Mouse (Mus musculus) leukemia stem cell, adult 10-12 weeks (primary cell): ENCODE results near the gene Ybx2. TPM values are rescaled to one million over a fixed set of nuclear protein-coding genes. Genes with fewer than 3 reads are reported as not detected.

Experiments used
- polyA plus RNA-seq: library from polyadenylated mRNA; stranded (reverse); fragments of >175 nt; gene quantifications from 2 replicates; pipeline ENCODE4 v1.2.3, GENCODE M21; 2012; ENCODE audit warnings: low replicate concordance

Gene Ybx2
- 0.99 TPM in 1 of 2 replicates, not detected in the other for polyA plus RNA-seq

DNA sequence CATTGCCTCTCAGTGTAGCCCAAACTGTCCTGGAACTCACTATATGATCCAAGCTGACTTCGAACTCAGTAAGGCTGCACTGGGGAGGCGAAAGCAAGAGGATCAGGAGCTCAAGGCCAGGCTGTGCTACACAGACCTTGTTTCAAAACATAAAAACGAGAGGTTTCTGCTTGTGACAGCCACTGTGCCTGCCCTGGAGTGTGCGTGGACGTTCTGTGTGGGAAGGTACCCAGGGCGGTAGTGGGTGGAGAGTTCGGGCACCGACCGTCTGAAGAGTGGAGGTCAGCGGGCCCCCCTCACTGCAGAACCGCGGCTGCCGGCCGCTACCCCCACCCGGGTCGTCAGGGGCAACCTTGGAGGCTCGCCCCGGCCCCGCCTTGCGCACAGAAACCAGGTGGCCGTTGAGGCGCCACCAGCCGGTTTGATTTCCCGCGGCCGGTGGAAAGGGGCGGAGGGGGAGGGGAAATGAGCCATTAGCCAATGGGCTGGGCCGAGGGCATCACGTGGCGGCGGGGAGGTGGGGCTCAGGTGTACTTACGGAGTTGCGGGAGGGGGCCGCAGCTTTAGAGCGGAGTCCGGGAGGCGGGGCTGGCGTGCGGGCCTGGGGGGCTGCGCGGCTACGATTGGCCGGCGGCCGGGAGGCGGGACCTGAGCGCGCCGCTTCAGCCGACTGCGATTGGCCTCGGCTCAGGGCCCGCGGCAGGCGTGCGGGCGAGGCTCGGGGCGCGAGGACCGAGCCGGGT, at the start of gene Ybx2:
Gene Ybx2, plus strand, starts transcription at position 660 of the 743 bp plus-strand sequence.

DNA sequence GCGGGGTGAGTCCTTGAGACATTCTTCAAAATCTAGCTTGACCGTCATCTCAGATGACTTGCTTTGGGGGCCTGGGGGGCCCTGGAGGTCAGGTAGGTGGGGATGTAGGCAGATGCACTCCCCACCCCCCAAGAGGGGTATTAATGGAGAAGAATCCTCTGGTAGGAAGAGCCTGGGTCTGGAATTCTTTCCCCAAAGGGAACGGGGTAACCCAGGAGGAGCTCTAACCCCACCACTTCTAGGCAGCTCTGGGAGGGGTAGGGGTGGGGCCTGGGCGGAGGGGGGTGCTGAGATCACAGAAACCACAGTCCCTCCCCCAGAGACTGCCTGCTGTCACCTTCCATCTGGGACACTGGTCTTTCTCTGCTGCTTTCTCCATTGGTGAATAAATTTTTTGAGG, 40.3 kb upstream of the Ybx2 start, which contains the start of gene Acap1:
Gene Acap1, minus strand, starts transcription at position 249 of the 400 bp plus-strand sequence.

DNA sequence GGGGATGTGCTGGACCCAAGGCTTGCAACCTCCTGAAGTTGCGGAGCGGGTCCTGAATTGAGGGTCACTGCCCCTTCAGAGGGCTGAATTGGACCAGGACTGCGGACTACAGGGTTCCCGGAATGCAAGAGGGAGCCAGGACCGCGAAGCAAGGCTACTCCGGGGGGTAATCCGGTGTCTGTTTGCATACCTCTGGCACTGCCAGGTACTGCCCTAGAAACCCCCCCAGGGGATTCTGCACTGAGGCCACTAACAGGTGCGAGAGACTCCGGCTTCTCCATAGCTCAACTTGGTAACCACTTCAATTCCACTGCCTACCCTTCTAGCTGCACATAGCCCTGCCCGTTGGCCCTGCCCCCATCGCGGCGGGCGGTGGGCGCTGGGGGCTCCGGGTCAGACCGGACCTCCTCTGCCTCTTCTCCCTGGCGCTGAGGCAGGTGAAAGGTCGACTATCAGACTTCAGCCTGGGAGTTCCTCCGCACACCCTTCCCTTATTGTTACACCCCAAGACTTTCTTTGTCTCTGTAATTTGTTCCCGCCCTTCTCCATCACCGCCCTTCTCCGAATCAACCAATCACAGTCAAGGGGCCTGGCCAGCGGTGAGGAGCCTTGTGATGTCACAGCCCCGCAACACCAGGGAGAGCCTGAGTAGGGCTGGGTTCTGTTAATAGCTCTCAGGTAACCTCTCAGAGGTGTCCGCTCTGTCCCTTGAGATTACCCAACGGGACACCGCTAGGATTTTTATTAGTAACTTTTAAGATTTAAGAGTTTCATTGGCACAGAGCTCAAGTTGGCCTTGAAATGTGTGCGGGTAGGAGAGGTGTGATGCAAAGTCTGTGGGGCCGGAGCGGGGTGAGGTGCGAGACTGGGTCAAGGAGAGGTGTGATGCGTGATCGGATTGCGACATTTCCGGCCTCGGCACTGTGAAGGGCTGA, 34.9 kb upstream of the Ybx2 start, which contains the start of the genes 2810408A11Rik and Neurl4:
Gene 2810408A11Rik, minus strand, starts transcription at position 517 of the 935 bp plus-strand sequence.
Gene Neurl4, plus strand, starts transcription at position 602 of the 935 bp plus-strand sequence.

GRCm38 (mm10) chr11:69913554-69914371, 21.8 kb upstream of the Ybx2 start, which contains the start of gene Gps2:
TSS of gene Gps2 (plus strand) at chr11:69913888.

DNA sequence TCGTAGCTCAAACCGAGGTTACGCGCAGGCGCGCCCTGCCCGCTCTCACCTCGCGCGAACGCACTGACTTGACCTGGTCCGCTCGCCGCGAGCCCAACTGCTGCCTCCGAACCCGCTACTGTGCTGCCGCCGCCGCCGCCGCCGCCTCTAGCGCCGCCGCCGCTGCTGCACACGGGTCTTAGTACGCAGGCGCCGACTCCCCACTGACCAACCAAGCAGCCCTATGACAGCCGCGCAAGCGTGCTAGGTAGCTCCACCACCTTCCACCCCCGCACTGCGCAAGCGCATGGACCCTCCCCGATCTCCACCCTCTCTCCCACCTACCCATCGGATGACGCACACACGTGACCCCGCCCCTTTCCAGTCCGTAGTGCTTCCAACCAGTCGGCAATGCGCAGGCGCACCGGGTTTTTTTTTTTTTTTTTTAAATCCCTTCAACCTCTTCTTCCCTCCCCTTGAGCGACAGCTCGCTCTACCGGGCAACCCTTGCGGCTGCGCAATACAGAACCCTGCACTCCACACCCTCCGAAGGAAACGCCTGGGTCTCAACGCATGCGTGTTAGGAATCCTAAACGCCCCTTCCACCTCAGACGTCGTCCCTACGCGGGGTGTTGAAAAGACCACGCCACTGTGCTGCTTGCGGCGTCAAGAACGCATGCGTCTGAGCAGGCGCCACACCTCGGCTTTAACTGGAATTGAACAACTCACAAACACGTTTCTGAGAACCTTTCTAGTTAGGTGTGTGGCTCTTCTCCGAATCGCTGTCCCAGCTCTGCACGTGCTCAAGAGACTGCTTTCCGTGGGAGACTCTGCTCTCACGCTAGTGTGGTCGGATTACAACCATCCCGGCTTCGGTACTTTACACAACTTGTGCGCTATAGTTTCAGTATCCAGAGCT, 14.2 kb upstream of the Ybx2 start, which contains the start of gene Eif5a:
Gene Eif5a, minus strand, starts transcription at position 845 of the 898 bp plus-strand sequence.

DNA sequence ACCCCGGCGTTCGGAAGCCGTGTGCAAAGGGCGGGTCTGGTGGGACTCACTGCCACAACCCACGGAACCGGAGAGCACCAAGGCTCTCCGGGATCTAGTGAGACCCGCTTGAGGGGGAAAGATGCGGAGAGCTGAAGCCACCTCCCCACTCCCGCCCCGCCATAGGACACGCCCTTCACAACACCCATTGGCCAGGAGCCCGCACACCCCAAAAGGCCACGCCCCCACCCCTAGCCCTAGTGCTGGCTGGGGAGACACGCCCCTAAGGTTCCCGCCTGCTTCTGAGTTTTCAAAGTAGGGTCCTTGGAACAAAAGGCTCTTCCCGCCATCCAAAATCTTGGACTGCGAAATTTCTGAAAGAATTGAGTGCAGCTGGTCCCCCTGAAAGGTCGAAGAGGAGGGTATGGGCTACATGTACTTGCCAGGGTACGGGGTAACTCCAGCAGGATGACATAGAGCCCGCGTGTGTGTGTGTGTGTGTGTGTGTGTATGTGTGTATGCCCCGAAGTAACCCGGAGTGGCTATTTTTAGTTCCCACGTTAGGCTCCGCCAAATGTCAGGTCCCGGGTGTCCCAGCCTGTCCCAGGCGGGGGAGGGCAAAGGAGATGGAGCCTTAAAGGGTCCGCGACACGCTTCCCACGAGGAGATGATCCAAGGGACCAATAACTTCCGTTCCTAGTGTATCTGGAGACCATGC, 12.6 kb downstream of the Ybx2 start, which contains the start of gene Slc2a4:
Gene Slc2a4, minus strand, starts transcription at position 123 of the 697 bp plus-strand sequence.

DNA sequence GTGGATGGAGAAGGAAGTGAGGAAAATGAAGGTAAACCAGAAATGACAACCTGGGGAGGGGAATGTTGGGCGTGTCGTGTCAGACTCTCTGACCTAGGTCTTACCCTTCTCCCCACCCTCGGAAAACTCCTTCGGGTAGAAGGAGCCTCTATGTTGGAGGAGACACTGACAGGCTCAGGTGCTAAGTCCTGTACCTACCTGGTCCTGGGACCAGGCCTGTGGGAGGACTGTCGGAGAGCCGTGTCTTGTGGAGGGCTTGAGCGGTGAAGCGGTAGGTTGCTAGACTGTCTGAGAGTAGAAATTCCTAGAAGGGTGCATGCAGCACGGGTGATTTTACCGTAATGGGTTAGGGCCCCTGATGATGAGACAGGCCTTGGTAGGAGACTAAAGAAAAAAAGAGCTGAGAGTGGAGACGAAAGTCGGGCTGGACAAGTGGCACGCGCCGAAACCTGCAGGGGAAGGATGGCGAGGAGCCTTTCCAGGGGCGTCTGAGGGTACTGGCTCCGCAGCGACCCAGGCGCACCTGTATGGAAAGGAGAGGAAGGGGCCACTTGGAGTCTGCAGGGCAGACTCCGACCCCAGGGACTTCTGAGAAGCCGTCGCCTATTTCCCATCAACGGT, 29.2 kb downstream of the Ybx2 start, which contains the start of gene Cldn7:
Gene Cldn7, plus strand, starts transcription at position 130 of the 621 bp plus-strand sequence.

DNA sequence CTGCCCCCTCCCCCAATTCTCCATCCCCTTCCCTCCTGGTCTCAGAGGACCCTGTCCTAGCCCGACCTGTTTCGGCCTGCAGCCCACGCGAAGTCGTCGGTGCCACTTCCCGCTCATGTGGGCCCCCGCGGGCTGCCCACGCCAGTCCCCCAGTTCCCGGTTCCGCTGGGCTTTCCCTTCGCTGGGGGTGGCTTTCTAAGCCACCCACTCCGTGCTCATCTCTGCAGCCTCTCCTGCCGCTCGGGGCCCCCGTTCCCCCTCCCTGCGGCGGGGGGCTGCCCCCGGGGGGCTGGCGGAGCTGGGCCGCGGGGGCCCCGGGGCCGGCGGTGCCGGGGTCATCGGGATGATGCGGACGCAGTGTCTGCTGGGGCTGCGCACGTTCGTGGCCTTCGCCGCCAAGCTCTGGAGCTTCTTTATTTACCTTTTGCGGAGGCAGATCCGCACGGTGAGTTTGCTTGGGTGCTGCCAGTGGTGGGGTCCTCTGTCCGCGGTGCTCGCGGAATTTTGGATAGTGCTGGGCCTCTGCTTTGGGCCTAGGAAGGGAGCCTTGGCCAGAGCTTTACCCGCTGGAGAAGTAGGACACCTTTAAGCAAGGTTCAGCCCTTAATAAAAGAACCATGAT, 45.7 kb downstream of the Ybx2 start, which contains the start of gene Ctdnep1:
Gene Ctdnep1, plus strand, starts transcription at position 16 of the 622 bp plus-strand sequence.

GRCm38 (mm10) chr11:69982225-69982624, 46.6 kb downstream of the Ybx2 start, which contains the start of gene Elp5:
TSS of gene Elp5 (minus strand) at chr11:69982517.

Other genes with a start within 250 kb of the Ybx2 start
- gene Tnfsf12, start 239.9 kb upstream of the Ybx2 start, polyA plus RNA-seq, result 9.0 and 9.7 TPM in 2 replicates
- gene Tnfsfm13, start 239.7 kb upstream of the Ybx2 start, polyA plus RNA-seq, result 6.6 and 8.1 TPM in 2 replicates
- gene Polr2a, start 177.2 kb upstream of the Ybx2 start, polyA plus RNA-seq, result 92.9 and 194 TPM in 2 replicates
- gene Slc35g3, start 173.8 kb upstream of the Ybx2 start, polyA plus RNA-seq, result not detected in 2 replicates
- 38.9 and 47.4 TPM in 2 replicates for gene Zbtb4, start 169.9 kb upstream of the Ybx2 start, polyA plus RNA-seq
- gene Chrnb1, start 139.9 kb upstream of the Ybx2 start, polyA plus RNA-seq, result 0.18 and 0.20 TPM in 2 replicates
- gene Fgf11, start 133.9 kb upstream of the Ybx2 start, polyA plus RNA-seq, result 0.07 and 0.47 TPM in 2 replicates
- not detected in 2 replicates for gene Tmem102, start 130.2 kb upstream of the Ybx2 start, polyA plus RNA-seq
- 0.07 TPM in 1 of 2 replicates, not detected in the other for gene Gm39566, start 120.5 kb upstream of the Ybx2 start, polyA plus RNA-seq
- gene Spem2, start 117.3 kb upstream of the Ybx2 start, polyA plus RNA-seq, result not detected in 2 replicates
- not detected in 2 replicates for gene Spem1, start 113.6 kb upstream of the Ybx2 start, polyA plus RNA-seq
- 3.7 and 5.0 TPM in 2 replicates for gene Nlgn2, start 98.0 kb upstream of the Ybx2 start, polyA plus RNA-seq
- 531 and 1,176 TPM in 2 replicates for gene Tmem256, start 97.3 kb upstream of the Ybx2 start, polyA plus RNA-seq
- 64.9 and 78.2 TPM in 2 replicates for gene Plscr3, start 89.4 kb upstream of the Ybx2 start, polyA plus RNA-seq
- 2.0 and 2.3 TPM in 2 replicates for gene Tnk1, start 77.1 kb upstream of the Ybx2 start, polyA plus RNA-seq
- not detected in 2 replicates for gene Tmem95, start 57.8 kb upstream of the Ybx2 start, polyA plus RNA-seq
- 1.4 and 2.2 TPM in 2 replicates for gene Kctd11, start 54.4 kb upstream of the Ybx2 start, polyA plus RNA-seq
- 28.9 and 53.7 TPM in 2 replicates for gene Acap1, start 40.3 kb upstream of the Ybx2 start, polyA plus RNA-seq
- 0.18 and 0.33 TPM in 2 replicates for gene 2810408A11Rik, start 34.8 kb upstream of the Ybx2 start, polyA plus RNA-seq
- gene Neurl4, start 34.7 kb upstream of the Ybx2 start, polyA plus RNA-seq, result 131 and 182 TPM in 2 replicates
- 157 and 339 TPM in 2 replicates for gene Gps2, start 21.9 kb upstream of the Ybx2 start, polyA plus RNA-seq
- gene Eif5a, start 13.8 kb upstream of the Ybx2 start, polyA plus RNA-seq, result 1,855 and 2,103 TPM in 2 replicates
- 2.4 and 14.7 TPM in 2 replicates for gene Slc2a4, start 12.4 kb downstream of the Ybx2 start, polyA plus RNA-seq
- gene Cldn7, start 29.0 kb downstream of the Ybx2 start, polyA plus RNA-seq, result 0.62 TPM in 1 of 2 replicates, not detected in the other
- gene Ctdnep1, start 45.4 kb downstream of the Ybx2 start, polyA plus RNA-seq, result 151 and 407 TPM in 2 replicates
- 7.0 and 11.8 TPM in 2 replicates for gene Elp5, start 46.7 kb downstream of the Ybx2 start, polyA plus RNA-seq
- gene Gabarap, start 55.3 kb downstream of the Ybx2 start, polyA plus RNA-seq, result 126 and 157 TPM in 2 replicates
- 43.8 and 51.3 TPM in 2 replicates for gene Phf23, start 60.0 kb downstream of the Ybx2 start, polyA plus RNA-seq
- gene Dvl2, start 64.8 kb downstream of the Ybx2 start, polyA plus RNA-seq, result 32.3 and 38.3 TPM in 2 replicates
- gene Acadvl, start 79.6 kb downstream of the Ybx2 start, polyA plus RNA-seq, result 24.5 and 26.3 TPM in 2 replicates
- gene Dlg4, start 81.1 kb downstream of the Ybx2 start, polyA plus RNA-seq, result 4.8 and 5.4 TPM in 2 replicates
- gene Asgr1, start 118.3 kb downstream of the Ybx2 start, polyA plus RNA-seq, result not detected in 2 replicates
- gene Asgr2, start 156.8 kb downstream of the Ybx2 start, polyA plus RNA-seq, result not detected in 2 replicates
- gene Mgl2, start 194.5 kb downstream of the Ybx2 start, polyA plus RNA-seq, result not detected in 2 replicates
- gene Clec10a, start 220.4 kb downstream of the Ybx2 start, polyA plus RNA-seq, result 1.8 TPM in 1 of 2 replicates, not detected in the other